Mouse (Mus musculus) limb, embryonic 11.5 days (tissue): Measurements from ENCODE around the gene Slc2a4. TPM values are rescaled to one million over a fixed set of nuclear protein-coding genes. Genes with fewer than 3 reads are reported as not detected.

Experiments
- ATAC-seq: fragments of 200-750 bp; cut with Nextera tagmentation; 2 replicates; pipeline ENCODE4 v1.8.0; 2017; ENCODE audit warnings: low read depth; ENCODE audit not compliant: insufficient number of reproducible peaks, low FRiP score, low TSS enrichment
- DNase-seq: peaks from one replicate; pipeline ENCODE4 v3.0.0-alpha.2; 2015; ENCODE audit warnings: low spot score
- H3K27ac ChIP-seq: fragments of 300-500 bp; sonication (generic); replicated peaks from 2 replicates; pipeline ENCODE4 v1.5.1; 2014; ENCODE audit warnings: low read depth, mild to moderate bottlenecking, low read length
- H3K27me3 ChIP-seq: fragments of 300-500 bp; sonication (generic); 2 replicates; pipeline ENCODE4 v1.6.1; 2014; ENCODE audit warnings: mild to moderate bottlenecking, low read length, mixed read lengths; ENCODE audit not compliant: control insufficient read depth, insufficient read depth
- H3K36me3 ChIP-seq: fragments of 300-500 bp; sonication (generic); 2 replicates; pipeline ENCODE4 v1.6.1; 2014; ENCODE audit warnings: mild to moderate bottlenecking, low read length, moderate library complexity, mixed read lengths; ENCODE audit not compliant: control insufficient read depth, insufficient read depth
- H3K4me1 ChIP-seq: fragments of 300-500 bp; sonication (generic); 2 replicates; pipeline ENCODE4 v1.6.1; 2014; ENCODE audit warnings: low read length, mixed read lengths; ENCODE audit not compliant: control insufficient read depth, insufficient read depth
- H3K4me2 ChIP-seq: fragments of 300-500 bp; sonication (generic); 2 replicates; pipeline ENCODE4 v1.6.1; 2014; ENCODE audit warnings: low read depth, mild to moderate bottlenecking, moderate library complexity; ENCODE audit not compliant: severe bottlenecking
- H3K4me3 ChIP-seq: fragments of 300-500 bp; sonication (generic); 2 replicates; pipeline ENCODE4 v1.5.1; 2014; ENCODE audit warnings: low read depth, low read length
- H3K9ac ChIP-seq: fragments of 300-500 bp; sonication (generic); 2 replicates; pipeline ENCODE4 v1.6.1; 2014; ENCODE audit warnings: mild to moderate bottlenecking, low read length
- H3K9me3 ChIP-seq: fragments of 300-500 bp; sonication (generic); 2 replicates; pipeline ENCODE4 v1.6.1; 2016; ENCODE audit warnings: low read length; ENCODE audit not compliant: control insufficient read depth
- WGBS: fragments of 180-500 bp; shearing (Covaris S2); extraction: QIAGEN DNeasy Blood & Tissue Kit; methylation state at CpG from one replicate; pipeline ENCODE4 v1.1.7; 2014; 5-methylcytosine and 5-hydroxymethylcytosine counted together
- polyA plus RNA-seq: library from polyadenylated mRNA; unstranded; fragments of >200 nt; fragmentation: Nextera tagmentation; extraction: Ambion mirVana; gene quantifications from 2 replicates; pipeline ENCODE4 v1.2.1, GENCODE M21; 2014

Slc2a4 gene
- polyA plus RNA-seq, 1 experiment from 2014 or later: 21.0 TPM

- peaks cover 13% of the 10 kb centered on the region for H3K36me3 ChIP-seq
- H3K9me3 ChIP-seq: no peaks in the 10 kb centered on the region
- H3K27me3 ChIP-seq: no peaks in the 10 kb centered on the region
- no peak for DNase-seq
- H3K27ac ChIP-seq: peak overlapping the region; percentile 96
- ATAC-seq: no peak
- peak overlapping the region; percentile 67 for H3K4me2 ChIP-seq
- WGBS: 5% methylated on average over 12 of the region's 12 CpGs
- peak overlapping the region; percentile 96 for H3K4me3 ChIP-seq
- peak overlapping the region; percentile 82 for H3K9ac ChIP-seq
- H3K4me1 ChIP-seq: peaks cover 5% of the 10 kb centered on the region
Measured at GRCm38 (mm10) chr11:69922012-69922756, 25.8 kb downstream of the Slc2a4 start.

DNA sequence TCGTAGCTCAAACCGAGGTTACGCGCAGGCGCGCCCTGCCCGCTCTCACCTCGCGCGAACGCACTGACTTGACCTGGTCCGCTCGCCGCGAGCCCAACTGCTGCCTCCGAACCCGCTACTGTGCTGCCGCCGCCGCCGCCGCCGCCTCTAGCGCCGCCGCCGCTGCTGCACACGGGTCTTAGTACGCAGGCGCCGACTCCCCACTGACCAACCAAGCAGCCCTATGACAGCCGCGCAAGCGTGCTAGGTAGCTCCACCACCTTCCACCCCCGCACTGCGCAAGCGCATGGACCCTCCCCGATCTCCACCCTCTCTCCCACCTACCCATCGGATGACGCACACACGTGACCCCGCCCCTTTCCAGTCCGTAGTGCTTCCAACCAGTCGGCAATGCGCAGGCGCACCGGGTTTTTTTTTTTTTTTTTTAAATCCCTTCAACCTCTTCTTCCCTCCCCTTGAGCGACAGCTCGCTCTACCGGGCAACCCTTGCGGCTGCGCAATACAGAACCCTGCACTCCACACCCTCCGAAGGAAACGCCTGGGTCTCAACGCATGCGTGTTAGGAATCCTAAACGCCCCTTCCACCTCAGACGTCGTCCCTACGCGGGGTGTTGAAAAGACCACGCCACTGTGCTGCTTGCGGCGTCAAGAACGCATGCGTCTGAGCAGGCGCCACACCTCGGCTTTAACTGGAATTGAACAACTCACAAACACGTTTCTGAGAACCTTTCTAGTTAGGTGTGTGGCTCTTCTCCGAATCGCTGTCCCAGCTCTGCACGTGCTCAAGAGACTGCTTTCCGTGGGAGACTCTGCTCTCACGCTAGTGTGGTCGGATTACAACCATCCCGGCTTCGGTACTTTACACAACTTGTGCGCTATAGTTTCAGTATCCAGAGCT lies 26.6 kb downstream of the Slc2a4 start, which contains the start of gene Eif5a:
Gene Eif5a (minus strand): TSS at position 845 of the 898 bp plus-strand sequence.
- under 1% methylated on average over 78 of the region's 78 CpGs for WGBS
- Histone ChIP-seq H3K9ac (peak within 1 kb of the TSS; percentile 93), H3K4me1 (peaks cover 5% of the 10 kb centered on the region), H3K36me3 (peaks cover 17% of the 10 kb centered on the region), H3K4me2 (peak within 1 kb of the TSS; percentile 93), H3K9me3 (no peaks in the 10 kb centered on the region), H3K27ac (peak within 1 kb of the TSS; percentile 96), H3K27me3 (no peaks in the 10 kb centered on the region), H3K4me3 (peak within 1 kb of the TSS; percentile 96)
- peak; percentile 96 for ATAC-seq
- DNase-seq: peak; percentile 100

DNA sequence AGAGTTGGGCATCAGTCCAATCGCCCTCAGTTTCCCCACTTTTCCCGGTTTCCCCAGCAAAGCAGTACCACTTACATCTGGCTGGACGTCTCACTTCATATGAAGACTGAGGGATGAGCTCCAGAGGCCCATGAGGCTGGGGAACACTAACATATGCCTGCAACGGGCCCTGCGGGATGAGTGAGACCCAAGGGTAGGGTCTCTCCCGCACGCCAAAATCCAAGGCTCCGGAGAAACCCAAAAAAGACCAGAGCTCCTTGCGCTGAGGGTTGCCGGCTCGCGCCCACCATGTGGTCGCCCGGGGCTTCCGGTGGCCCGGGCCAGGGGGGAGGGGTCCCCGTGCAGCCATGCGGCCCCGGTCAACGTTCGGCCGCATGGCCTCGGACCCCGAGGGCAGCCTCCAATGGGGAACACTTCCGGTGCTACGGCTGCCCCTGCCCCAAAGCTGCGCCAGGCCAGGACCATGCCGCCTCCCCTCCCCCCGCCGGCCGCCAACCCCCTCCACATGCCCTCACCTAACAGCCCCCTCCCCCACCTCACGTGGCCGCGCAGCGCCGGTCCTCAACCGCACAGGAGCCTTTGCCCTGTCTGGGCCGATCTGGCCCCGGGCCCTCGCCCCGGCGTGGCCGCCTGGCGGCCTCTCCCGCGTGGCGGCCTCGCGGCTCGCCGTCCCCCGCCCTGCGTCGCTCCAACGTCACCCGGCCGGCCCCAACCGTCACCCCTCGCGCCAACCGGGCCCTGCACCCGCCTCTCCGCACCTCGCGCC lies 27.5 kb downstream of the Slc2a4 start:
- peak; percentile 71 for DNase-seq
- H3K9ac ChIP-seq: peak overlapping the region; percentile 93
- peak; percentile 18; the same call in 1 of the 2 replicates for ATAC-seq
- no peaks in the 10 kb centered on the region for H3K27me3 ChIP-seq
- H3K4me3 ChIP-seq: peak overlapping the region; percentile 96
- H3K36me3 ChIP-seq: peaks cover 24% of the 10 kb centered on the region
- 0% methylated on average over 55 of the region's 65 CpGs for WGBS
- no peaks in the 10 kb centered on the region for H3K9me3 ChIP-seq
- peak overlapping the region; percentile 93 for H3K27ac ChIP-seq
- H3K4me2 ChIP-seq: peak overlapping the region; percentile 93
- peaks cover 6% of the 10 kb centered on the region for H3K4me1 ChIP-seq

GRCm38 (mm10) chr11:69919661-69920265 lies 28.2 kb downstream of the Slc2a4 start:
- H3K9ac ChIP-seq: peak overlapping the region; percentile 93

GRCm38 (mm10) chr11:69919053-69919452 lies 28.9 kb downstream of the Slc2a4 start:
- H3K4me1 ChIP-seq: peaks cover 14% of the 10 kb centered on the region
- H3K9ac ChIP-seq: no peak overlapping the region
- no peak for DNase-seq
- no peak overlapping the region for H3K27ac ChIP-seq
- no peak for ATAC-seq
- 81% methylated on average over 9 of the region's 9 CpGs for WGBS
- peak overlapping the region; percentile 96; the same call in 1 of the 2 replicates for H3K4me3 ChIP-seq
- peaks cover 24% of the 10 kb centered on the region for H3K36me3 ChIP-seq
- no peaks in the 10 kb centered on the region for H3K27me3 ChIP-seq
- H3K9me3 ChIP-seq: no peaks in the 10 kb centered on the region
- peak overlapping the region; percentile 93 for H3K4me2 ChIP-seq

More at GRCm38 (mm10) chr11:69919661-69920265, 28.2 kb downstream of the Slc2a4 start:
- Histone ChIP-seq H3K9me3 (no peaks in the 10 kb centered on the region), H3K36me3 (peaks cover 24% of the 10 kb centered on the region), H3K27ac (peak overlapping the region; percentile 93), H3K4me2 (peak overlapping the region; percentile 93), H3K4me1 (peaks cover 12% of the 10 kb centered on the region), H3K27me3 (no peaks in the 10 kb centered on the region), H3K4me3 (peak overlapping the region; percentile 96)
- ATAC-seq: no peak
- under 1% methylated on average over 17 of the region's 17 CpGs for WGBS
- DNase-seq: peak; percentile 74

DNA sequence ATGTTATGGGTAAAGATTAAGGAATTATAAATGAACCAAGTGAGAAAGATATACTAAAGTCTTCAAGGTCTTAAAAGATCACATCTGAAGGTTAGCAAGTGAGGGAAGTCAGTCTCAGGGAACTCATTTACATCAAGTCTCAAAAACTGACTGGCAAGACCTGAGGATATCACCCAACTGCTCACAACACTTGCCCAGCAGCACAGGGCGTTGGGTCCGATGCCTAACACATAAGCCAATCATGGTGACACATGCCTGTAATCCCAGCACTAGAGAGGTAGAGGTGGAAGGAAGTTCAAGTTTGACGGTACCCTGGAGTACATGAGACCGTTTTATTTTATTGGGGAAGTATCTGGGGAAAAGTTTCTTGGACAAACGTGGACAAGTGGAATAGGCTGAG lies 29.9 kb downstream of the Slc2a4 start:
- Histone ChIP-seq H3K36me3 (peaks cover 25% of the 10 kb centered on the region), H3K4me2 (no peak overlapping the region), H3K9me3 (no peaks in the 10 kb centered on the region), H3K27ac (no peak overlapping the region), H3K4me1 (peaks cover 18% of the 10 kb centered on the region), H3K4me3 (no peak overlapping the region), H3K27me3 (no peaks in the 10 kb centered on the region), H3K9ac (no peak overlapping the region)
- DNase-seq (no peak), ATAC-seq (no peak)
- 81% methylated on average over 5 of the region's 5 CpGs for WGBS

GRCm38 (mm10) chr11:69917379-69917948 lies 30.5 kb downstream of the Slc2a4 start:
- DNase-seq (no peak), ATAC-seq (no peak)
- 87% methylated on average over 8 of the region's 8 CpGs for WGBS
- H3K4me1 ChIP-seq: peaks cover 19% of the 10 kb centered on the region
- no peak overlapping the region for H3K9ac ChIP-seq
- no peak overlapping the region for H3K4me3 ChIP-seq
- no peak overlapping the region for H3K27ac ChIP-seq
- no peaks in the 10 kb centered on the region for H3K9me3 ChIP-seq
- H3K36me3 ChIP-seq: peaks cover 26% of the 10 kb centered on the region
- no peaks in the 10 kb centered on the region for H3K27me3 ChIP-seq
- no peak overlapping the region for H3K4me2 ChIP-seq
